Comparison of ENCODE assay signal across 19 mouse cellular contexts in the genomic region with DNA sequence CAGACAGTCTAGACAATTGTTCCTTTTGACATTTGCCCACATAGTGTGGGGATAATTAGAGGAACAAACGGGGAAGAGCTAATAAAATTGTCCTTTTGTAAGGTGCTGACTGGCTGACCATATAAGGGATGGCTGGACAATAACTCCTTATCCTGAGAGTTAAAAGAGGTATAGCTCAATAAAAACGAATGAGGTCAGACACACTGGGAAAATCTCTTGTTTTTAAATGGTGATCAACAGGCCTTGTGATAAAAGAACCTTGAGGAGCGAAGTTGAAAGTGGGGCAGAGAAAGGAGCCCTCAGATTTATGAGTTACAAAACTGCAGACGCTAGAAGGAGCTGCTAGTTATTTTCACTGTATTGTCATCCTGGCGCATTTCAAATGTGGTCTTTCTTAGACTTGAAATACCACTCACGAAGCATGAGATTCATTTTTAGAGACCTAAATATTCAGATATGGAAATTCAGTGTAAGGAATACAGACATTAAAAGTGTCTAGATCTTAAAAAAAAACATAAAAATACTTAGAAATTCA. TPM values are rescaled to one million over a fixed set of nuclear protein-coding genes. Genes with fewer than 3 reads are reported as not detected.
DNase-seq lines count a peak whose midpoint lies in the region; ATAC-seq lines count a peak whose summit lies in the region.
"Had no signal": no experiment of that assay in that cellular context is flagged by ENCODE, and none has a peak within 500 bp of the region (broad histone marks: within the 10 kb centered on the region; RNA-seq: fewer than 3 reads in every experiment).

No protein-coding gene starts in this region.

- ATAC-seq in hindbrain, embryonic 14.5 days (ENCODE audit: low FRiP score) = no peak
- ATAC-seq in hindbrain, embryonic 11.5 days (ENCODE audit: low FRiP score) = no peak
- ATAC-seq in neural tube, embryonic 13.5 days (ENCODE audit: low read depth) = no peak
- no peak for ATAC-seq in midbrain, embryonic 16.5 days
- no peak for ATAC-seq in kidney, embryonic 16.5 days (ENCODE audit: low FRiP score, low TSS enrichment)
- ATAC-seq: intestine, embryonic 16.5 days had no signal

- peaks cover 40% of the 10 kb centered on the region for H3K27me3 ChIP-seq in hindbrain, embryonic 14.5 days (ENCODE audit: control insufficient read depth, insufficient read depth, low read length)
- H3K27me3 ChIP-seq in hindbrain, embryonic 11.5 days (ENCODE audit: control insufficient read depth, insufficient read depth, low read length) = peaks cover 15% of the 10 kb centered on the region
- peaks cover 56% of the 10 kb centered on the region for H3K27me3 ChIP-seq in neural tube, embryonic 13.5 days
- peaks cover 4% of the 10 kb centered on the region; the same call in 1 of the 2 replicates for H3K27me3 ChIP-seq in midbrain, embryonic 16.5 days (ENCODE audit: control insufficient read depth, insufficient read depth, low read depth, low read length)
- H3K27me3 ChIP-seq in kidney, embryonic 16.5 days (ENCODE audit: insufficient read depth, low read length) = no peaks in the 10 kb centered on the region
- H3K27me3 ChIP-seq: embryonic facial prominence, embryonic 12.5 days had no signal

- H3K4me2 ChIP-seq in hindbrain, embryonic 14.5 days (replicated peaks) = peak overlapping the region; percentile 33
- H3K4me2 ChIP-seq in hindbrain, embryonic 11.5 days (replicated peaks; ENCODE audit: low read depth, low read length) = no peak overlapping the region
- H3K4me2 ChIP-seq in neural tube, embryonic 13.5 days = peak overlapping the region; percentile 27
- H3K4me2 ChIP-seq in midbrain, embryonic 16.5 days (ENCODE audit: low read length) = peak overlapping the region; percentile 7
- no peak overlapping the region for H3K4me2 ChIP-seq in kidney, embryonic 16.5 days (replicated peaks; ENCODE audit: low read depth, low read length)
- H3K4me2 ChIP-seq: embryonic facial prominence, embryonic 12.5 days; liver, embryonic 11.5 days had no signal

- no peak for DNase-seq in hindbrain, embryonic 14.5 days (ENCODE audit: low spot score)
- DNase-seq in hindbrain, embryonic 11.5 days (ENCODE audit: low spot score) = no peak
- DNase-seq in neural tube, embryonic 10.5 days (ENCODE audit: extremely low spot score, low spot score) = no peak
- no peak for DNase-seq in thymus, postnatal 14 days
- DNase-seq: adrenal gland, adult 2 months; gastrocnemius, postnatal 25 days; heart, adult 2 months; heart, postnatal 36 days; kidney, postnatal 14 days; lung, adult 18-20 months; lung, postnatal 14 days; right cerebral cortex, postnatal 25 days had no signal

- no peaks in the 10 kb centered on the region for H3K9me3 ChIP-seq in hindbrain, embryonic 14.5 days (ENCODE audit: control insufficient read depth, low read length)
- no peaks in the 10 kb centered on the region for H3K9me3 ChIP-seq in hindbrain, embryonic 11.5 days (ENCODE audit: control insufficient read depth, low read length)
- no peaks in the 10 kb centered on the region for H3K9me3 ChIP-seq in neural tube, embryonic 13.5 days
- H3K9me3 ChIP-seq in midbrain, embryonic 16.5 days (replicated peaks; ENCODE audit: control insufficient read depth, low read length, poor library complexity, severe bottlenecking) = no peaks in the 10 kb centered on the region
- H3K9me3 ChIP-seq in kidney, embryonic 16.5 days (ENCODE audit: low read length) = 0 out of 2 replicates have a peak, but pooled peaks cover 2% of the 10 kb centered on the region
- H3K9me3 ChIP-seq: embryonic facial prominence, embryonic 12.5 days had no signal

- no peaks in the 10 kb centered on the region for H3K36me3 ChIP-seq in hindbrain, embryonic 14.5 days (replicated peaks; ENCODE audit: control insufficient read depth, insufficient read depth)
- no peaks in the 10 kb centered on the region for H3K36me3 ChIP-seq in hindbrain, embryonic 11.5 days (ENCODE audit: control insufficient read depth, insufficient read depth, low read length)
- no peaks in the 10 kb centered on the region for H3K36me3 ChIP-seq in neural tube, embryonic 13.5 days
- 0 out of 2 replicates have a peak, but pooled peaks cover 4% of the 10 kb centered on the region for H3K36me3 ChIP-seq in midbrain, embryonic 16.5 days (ENCODE audit: control insufficient read depth, insufficient read depth, low read length)
- peaks cover 15% of the 10 kb centered on the region for H3K36me3 ChIP-seq in kidney, embryonic 16.5 days (ENCODE audit: insufficient read depth, low read length)
- H3K36me3 ChIP-seq: embryonic facial prominence, embryonic 12.5 days had no signal

- no peak overlapping the region for H3K9ac ChIP-seq in hindbrain, embryonic 14.5 days
- no peak overlapping the region for H3K9ac ChIP-seq in hindbrain, embryonic 11.5 days (ENCODE audit: low read depth, low read length)
- H3K9ac ChIP-seq in neural tube, embryonic 13.5 days = no peak overlapping the region
- no peak overlapping the region for H3K9ac ChIP-seq in midbrain, embryonic 16.5 days (ENCODE audit: low read depth, low read length)
- no peak overlapping the region for H3K9ac ChIP-seq in kidney, embryonic 16.5 days (replicated peaks; ENCODE audit: low read length)
- H3K9ac ChIP-seq: embryonic facial prominence, embryonic 12.5 days had no signal

- WGBS in hindbrain, embryonic 14.5 days = 42% methylated on average over 6 of the region's 6 CpGs
- 57% methylated on average over 6 of the region's 6 CpGs for WGBS in hindbrain, embryonic 11.5 days
- 9% methylated on average over 6 of the region's 6 CpGs for WGBS in neural tube, embryonic 13.5 days
- WGBS in midbrain, embryonic 16.5 days = 35% methylated on average over 6 of the region's 6 CpGs
- WGBS in kidney, embryonic 16.5 days = 22% methylated on average over 6 of the region's 6 CpGs

- no peak overlapping the region for H3K4me3 ChIP-seq in hindbrain, embryonic 14.5 days (replicated peaks; ENCODE audit: low read length)
- no peak overlapping the region for H3K4me3 ChIP-seq in hindbrain, embryonic 11.5 days (ENCODE audit: low read depth, low read length)
- H3K4me3 ChIP-seq in neural tube, embryonic 13.5 days = no peak overlapping the region
- no peak overlapping the region for H3K4me3 ChIP-seq in midbrain, embryonic 16.5 days (ENCODE audit: low read depth, low read length)
- H3K4me3 ChIP-seq in kidney, embryonic 16.5 days (ENCODE audit: low read length) = no peak overlapping the region
- H3K4me3 ChIP-seq: embryonic facial prominence, embryonic 12.5 days; erythroblast, embryonic 14.5 days; heart, adult 2 months had no signal

- H3K27ac ChIP-seq in hindbrain, embryonic 14.5 days = no peak overlapping the region
- no peak overlapping the region for H3K27ac ChIP-seq in hindbrain, embryonic 11.5 days (ENCODE audit: low read depth, low read length)
- no peak overlapping the region for H3K27ac ChIP-seq in neural tube, embryonic 13.5 days (replicated peaks)
- no peak overlapping the region for H3K27ac ChIP-seq in midbrain, embryonic 16.5 days (ENCODE audit: low read length)
- no peak overlapping the region for H3K27ac ChIP-seq in kidney, embryonic 16.5 days (ENCODE audit: low read length)
- H3K27ac ChIP-seq: embryonic facial prominence, embryonic 12.5 days; heart, adult 2 months had no signal

- peaks cover 9% of the 10 kb centered on the region for H3K4me1 ChIP-seq in hindbrain, embryonic 14.5 days (replicated peaks; ENCODE audit: control insufficient read depth, insufficient read depth, low read length)
- no peaks in the 10 kb centered on the region for H3K4me1 ChIP-seq in hindbrain, embryonic 11.5 days (replicated peaks; ENCODE audit: control insufficient read depth, insufficient read depth, low read length)
- H3K4me1 ChIP-seq in neural tube, embryonic 13.5 days (replicated peaks) = peaks cover 16% of the 10 kb centered on the region
- no peaks in the 10 kb centered on the region; the same call in 1 of the 2 replicates for H3K4me1 ChIP-seq in midbrain, embryonic 16.5 days (ENCODE audit: control insufficient read depth, insufficient read depth, low read length)
- H3K4me1 ChIP-seq in kidney, embryonic 16.5 days (ENCODE audit: insufficient read depth, low read length) = peaks cover 2% of the 10 kb centered on the region; the same call in 1 of the 2 replicates

RNA-seq across cellular contexts. Expression of a gene that starts 6.8 kb away (rescaled TPM):
- polyA plus RNA-seq in hindbrain, embryonic 14.5 days (2014; fragmentation: Nextera tagmentation; extraction: Ambion mirVana) = 40.3 and 43.7 TPM in 2 replicates
- 24.9 and 26.5 TPM in 2 replicates for polyA plus RNA-seq in hindbrain, embryonic 11.5 days (2014; fragmentation: Nextera tagmentation; extraction: Ambion mirVana)
- polyA plus RNA-seq in neural tube, embryonic 13.5 days (2015; fragmentation: Nextera tagmentation; extraction: Ambion mirVana) = 44.3 TPM in 2 replicates
- polyA plus RNA-seq in midbrain, embryonic 16.5 days (2015; fragmentation: Nextera tagmentation; extraction: Ambion mirVana) = 36.4 and 36.9 TPM in 2 replicates
- polyA plus RNA-seq in kidney, embryonic 16.5 days (2015; fragmentation: Nextera tagmentation; extraction: Ambion mirVana) = 13.3 and 15.3 TPM in 2 replicates
- polyA plus RNA-seq: erythroblast, embryonic 14.5 days had no signal

Comparison
In these comparisons a context has a peak if more than half of its experiments do, and no peak if none do; other contexts are left out.
1. H3K4me2 ChIP-seq: peak in hindbrain, embryonic 14.5 days (single experiment), neural tube, embryonic 13.5 days (single experiment) and midbrain, embryonic 16.5 days (single experiment); none in hindbrain, embryonic 11.5 days (single experiment) and kidney, embryonic 16.5 days (single experiment).